Mouse (Mus musculus): ENCODE measurements around the gene Prep.
A peak's percentile ranks its signal among the peaks of the same experiment; 100 is the strongest.
"Not testable (repeated sequence)": the region's sequence is repeated elsewhere in the genome, so short reads cannot be mapped to it uniquely, and the experiment has no call there.

Gene Prep

DNA sequence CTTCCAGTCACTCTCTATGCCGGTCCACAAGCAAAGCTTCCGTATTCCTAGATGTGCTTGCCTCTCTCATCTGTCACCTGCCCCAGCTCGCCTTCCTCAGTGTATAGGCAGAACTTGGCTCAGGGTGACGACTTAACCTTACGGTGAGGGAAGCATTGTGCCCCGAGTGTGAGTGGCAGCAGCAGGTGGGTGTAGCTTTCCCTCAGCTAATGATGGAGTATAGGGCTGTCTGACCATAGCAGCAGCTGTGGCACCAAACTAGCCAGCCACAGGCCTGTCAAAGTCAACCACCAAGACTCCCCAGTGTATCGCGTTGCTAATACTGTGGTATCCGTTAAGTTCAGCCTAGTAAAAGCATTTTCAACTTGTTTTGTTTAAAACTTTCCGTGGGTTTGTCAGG is 9.6 kb downstream of the Prep start:
- no peak for DNase-seq (ENCODE audit: low spot score in 2 of 2)

- DNase-seq (ENCODE audit: low spot score in 2 of 2): no peak
These were observed 10.3 kb downstream of the Prep start for GRCm38 (mm10) chr10:45077353-45077752.

- no peak for DNase-seq (ENCODE audit: low spot score in 2 of 2)
These were observed 12.8 kb downstream of the Prep start for GRCm38 (mm10) chr10:45079756-45080155.

DNA sequence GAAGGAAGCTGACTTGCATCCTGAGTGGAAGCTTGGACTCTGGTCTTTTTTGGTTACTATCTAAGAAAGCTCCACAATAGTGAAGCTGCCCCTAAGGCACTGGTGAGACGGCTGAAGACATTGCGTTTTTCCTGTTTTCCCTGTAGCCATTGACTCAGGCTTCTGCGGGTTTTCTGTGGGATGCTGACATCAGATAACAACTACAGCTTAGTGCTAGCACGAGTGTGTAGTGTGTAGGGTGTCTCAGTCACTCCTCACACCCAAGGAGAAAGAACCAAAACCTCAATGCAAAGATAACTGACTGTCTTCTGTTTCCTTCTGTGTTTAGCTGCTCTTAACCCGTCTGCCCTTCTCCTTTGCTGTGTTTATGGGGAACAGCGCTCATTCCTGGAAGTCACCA is 13.5 kb downstream of the Prep start:
- no peak for DNase-seq (ENCODE audit: low spot score in 2 of 2)

GRCm38 (mm10) chr10:45082730-45083129 is 15.7 kb downstream of the Prep start:
- no peak for DNase-seq (ENCODE audit: low spot score in 2 of 2)

- DNase-seq (ENCODE audit: low spot score in 2 of 2): not testable (repeated sequence)
These were observed 17.0 kb downstream of the Prep start for GRCm38 (mm10) chr10:45084002-45084401.

DNA sequence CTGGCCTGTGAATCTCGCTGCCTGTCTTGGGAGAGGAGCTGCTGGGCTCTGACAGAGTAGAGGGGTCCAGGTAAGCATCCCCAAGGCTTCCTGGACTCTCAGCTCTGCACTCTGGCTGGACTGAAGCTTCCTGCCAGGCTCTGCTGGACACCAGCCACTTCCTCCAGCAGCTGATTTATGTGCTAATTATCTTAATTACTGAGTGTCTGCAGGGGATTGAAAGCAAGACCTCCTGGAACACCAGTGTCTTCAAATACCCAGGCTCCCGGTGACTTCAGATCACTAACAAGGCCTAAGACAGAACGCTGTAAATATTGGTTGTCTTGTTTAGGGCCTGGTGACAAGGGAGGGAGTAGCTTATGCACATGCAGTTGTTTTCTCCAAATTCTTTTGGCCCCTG is 17.5 kb downstream of the Prep start:
- DNase-seq (ENCODE audit: low spot score in 2 of 2): no peak

DNA sequence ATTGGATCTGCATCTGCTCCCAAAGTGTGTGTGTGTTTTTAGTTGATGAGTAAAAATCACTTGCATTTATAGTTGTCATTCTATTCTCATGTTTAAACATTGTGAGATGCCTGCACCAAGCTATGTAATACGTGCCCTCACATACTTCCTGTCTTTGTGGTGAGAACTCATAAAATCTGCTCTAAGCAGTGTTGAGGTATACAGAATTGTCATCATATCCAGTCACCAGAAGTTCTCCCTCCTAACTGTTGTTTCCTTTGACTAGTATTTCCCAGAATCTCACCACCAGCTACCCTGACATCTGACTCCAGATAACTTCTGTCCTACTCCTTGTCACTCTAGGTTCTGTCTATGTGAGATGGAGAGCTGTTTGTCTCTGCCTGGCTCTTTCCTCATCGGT is 18.3 kb downstream of the Prep start:
- DNase-seq (ENCODE audit: low spot score in 2 of 2): no peak

GRCm38 (mm10) chr10:45086637-45087036 is 19.6 kb downstream of the Prep start:
- peak in 1 of 2 experiments; percentile 45 for DNase-seq (ENCODE audit: low spot score in 2 of 2)

DNA sequence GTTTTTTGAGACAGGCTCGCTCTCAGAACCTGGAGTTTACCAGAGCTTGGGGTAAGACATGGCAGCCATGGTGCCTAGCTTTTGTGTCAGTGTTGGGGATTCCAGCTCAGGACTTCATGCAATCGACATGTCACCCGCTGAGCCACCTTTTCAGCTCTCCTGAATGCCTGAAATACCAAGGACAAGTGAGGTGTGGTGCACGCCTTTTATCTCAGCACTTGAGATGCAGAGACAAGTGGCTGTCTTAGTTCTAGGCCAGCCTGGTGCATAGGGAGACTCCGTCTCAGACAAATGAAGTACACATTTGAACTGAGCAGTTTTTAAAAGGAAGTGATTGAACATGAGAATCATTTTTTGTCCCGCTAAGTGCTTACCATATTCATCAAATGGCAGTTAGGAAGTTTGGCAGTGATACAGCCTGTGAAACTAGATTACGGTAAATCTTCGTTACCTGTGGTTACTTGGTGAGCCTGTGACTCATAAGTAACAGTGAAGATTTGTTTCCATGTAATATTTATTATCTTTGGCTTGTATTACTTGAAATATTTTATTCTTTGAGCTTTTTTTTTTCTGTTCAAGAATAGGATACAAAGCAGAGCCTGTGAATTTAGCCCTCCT is 24.6 kb downstream of the Prep start:
- DNase-seq (ENCODE audit: low spot score in 2 of 2): no peak

- DNase-seq (ENCODE audit: low spot score in 2 of 2): peak in 1 of 2 experiments; percentile 50
These were observed 25.4 kb downstream of the Prep start for GRCm38 (mm10) chr10:45092080-45093056.

DNA sequence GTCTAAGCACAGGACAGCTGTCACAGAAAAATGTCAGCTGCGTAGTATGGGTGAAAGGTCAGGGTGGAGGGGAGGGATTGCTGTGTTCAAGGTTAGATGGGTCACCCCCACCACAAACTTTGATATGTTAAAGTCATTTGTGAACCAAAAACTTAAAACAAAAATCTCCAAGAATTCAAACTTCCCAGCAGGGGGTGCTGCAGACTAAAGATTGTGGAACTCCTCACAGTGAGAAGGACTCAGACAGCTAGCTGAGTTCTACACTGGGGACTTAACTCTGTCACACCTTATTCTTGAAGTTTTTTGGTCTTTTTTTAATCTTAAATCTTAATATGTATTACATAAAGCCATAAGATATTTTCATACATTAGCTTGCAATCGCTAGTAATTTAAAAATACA is 31.7 kb downstream of the Prep start:
- DNase-seq (ENCODE audit: low spot score in 2 of 2): peak; percentile 48 to 72

DNA sequence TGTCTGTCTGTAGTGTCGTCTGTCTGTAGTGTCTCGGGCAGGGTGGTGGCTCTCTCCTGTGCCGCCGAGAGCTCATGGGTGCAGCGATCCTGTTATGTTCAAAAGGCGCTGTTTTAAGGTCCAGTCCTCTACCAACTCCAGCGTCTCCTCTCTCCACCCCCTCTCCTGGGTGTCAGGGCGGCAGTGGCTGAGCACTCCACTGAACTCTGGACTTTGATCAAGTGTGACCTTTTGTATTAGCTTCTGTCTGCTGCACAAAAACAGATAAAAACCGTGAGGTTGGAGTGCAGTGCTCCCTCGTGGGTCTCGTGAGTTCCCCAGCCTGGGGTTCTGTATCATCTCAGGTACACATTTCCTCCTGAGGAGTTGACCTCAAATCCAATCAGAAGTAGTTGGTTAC is 33.5 kb downstream of the Prep start:
- no peak for DNase-seq (ENCODE audit: low spot score in 2 of 2)

DNA sequence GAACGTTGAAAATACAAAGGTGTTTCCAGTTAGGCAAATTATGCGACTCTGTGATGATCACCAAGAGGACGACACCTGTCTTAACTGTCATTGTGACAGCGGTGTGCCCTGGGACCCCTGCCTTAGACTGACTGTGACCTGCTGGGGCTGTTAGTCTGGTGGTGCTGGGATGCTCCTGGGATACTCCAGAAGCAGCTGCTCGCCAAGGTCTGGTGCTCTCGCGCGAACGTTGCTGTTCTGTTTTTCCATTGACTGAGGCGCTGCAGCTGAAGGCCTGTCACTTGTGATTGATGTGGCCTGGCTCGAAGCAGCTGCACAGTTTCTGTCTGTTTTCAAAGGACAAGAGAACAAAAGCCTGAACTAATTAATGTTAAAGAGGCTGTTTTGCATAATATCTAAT is 36.2 kb downstream of the Prep start:
- no peak for DNase-seq (ENCODE audit: low spot score in 2 of 2)

DNA sequence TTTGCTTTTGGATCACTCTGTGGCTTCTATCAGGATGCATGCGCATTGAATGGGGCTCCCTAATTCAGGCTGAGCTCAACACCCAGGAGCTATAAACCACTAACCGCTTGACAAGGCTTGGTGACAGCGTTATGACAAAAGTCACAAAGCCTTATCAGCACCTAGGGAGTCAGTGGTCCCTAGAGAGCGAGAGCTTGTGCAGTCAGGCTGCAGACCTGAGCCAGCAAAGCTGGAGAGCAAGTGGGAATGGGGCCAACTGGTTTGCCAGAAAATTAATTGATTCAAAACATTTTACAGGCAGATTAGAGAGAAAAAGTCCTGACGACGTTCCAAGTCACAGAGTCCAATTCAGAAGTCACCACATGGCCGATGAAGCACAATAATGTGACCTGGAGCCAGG is 37.1 kb downstream of the Prep start:
- DNase-seq (ENCODE audit: low spot score in 2 of 2): peak in 1 of 2 experiments; percentile 41

GRCm38 (mm10) chr10:45104535-45105079 is 37.6 kb downstream of the Prep start:
- no peak for DNase-seq (ENCODE audit: low spot score in 2 of 2)

- DNase-seq (ENCODE audit: low spot score in 2 of 2): no peak
These were observed 39.5 kb downstream of the Prep start for GRCm38 (mm10) chr10:45106541-45106940.

GRCm38 (mm10) chr10:45107313-45107712 is 40.3 kb downstream of the Prep start:
- DNase-seq (ENCODE audit: low spot score in 2 of 2): no peak

DNA sequence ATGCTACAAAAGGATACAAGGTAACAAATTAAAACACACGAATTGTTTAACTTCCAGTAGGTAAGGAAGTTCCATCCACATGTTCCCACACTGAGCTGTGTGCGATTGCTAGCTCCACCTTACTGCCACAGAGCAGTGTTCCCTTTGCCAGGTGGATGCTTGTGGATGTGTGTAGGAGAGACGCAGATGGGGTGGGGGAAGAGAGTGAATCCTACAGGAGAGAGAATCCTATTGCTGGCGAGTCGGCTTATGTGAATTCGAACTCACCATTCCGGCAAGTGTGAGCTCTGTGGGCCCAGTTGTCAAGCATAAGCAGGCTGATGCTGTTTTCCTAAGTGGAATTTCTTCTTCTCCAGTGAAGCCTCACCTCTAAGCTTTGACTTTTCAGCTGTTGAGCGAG is 42.0 kb downstream of the Prep start:
- DNase-seq (ENCODE audit: low spot score in 2 of 2): no peak

- DNase-seq (ENCODE audit: low spot score in 2 of 2): no peak
These were observed 43.0 kb downstream of the Prep start for GRCm38 (mm10) chr10:45109974-45110373.

GRCm38 (mm10) chr10:45112927-45113326 is 45.9 kb downstream of the Prep start:
- no peak for DNase-seq (ENCODE audit: low spot score in 2 of 2)

GRCm38 (mm10) chr10:45114462-45114861 is 47.5 kb downstream of the Prep start:
- DNase-seq (ENCODE audit: low spot score in 2 of 2): no peak

- no peak for DNase-seq (ENCODE audit: low spot score in 2 of 2)
These were observed 49.8 kb downstream of the Prep start for GRCm38 (mm10) chr10:45116832-45117231.
